Mouse (Mus musculus) intestine, postnatal 0 days (tissue): Measurements from ENCODE around the gene H2afb3. TPM values are rescaled to one million over a fixed set of nuclear protein-coding genes. Genes with fewer than 3 reads are reported as not detected.

Experiments
- ATAC-seq: fragments of 200-750 bp; cut with Nextera tagmentation; 2 replicates; pipeline ENCODE4 v1.8.0; 2017; ENCODE audit warnings: mild to moderate bottlenecking, moderate TSS enrichment, moderate library complexity
- H3K27ac ChIP-seq: fragments of 300-500 bp; sonication (generic); 2 replicates; pipeline ENCODE4 v1.5.1; 2014; ENCODE audit warnings: mild to moderate bottlenecking, low read depth, low read length, moderate library complexity
- H3K27me3 ChIP-seq: fragments of 300-500 bp; sonication (generic); replicated peaks from 2 replicates; pipeline ENCODE4 v1.6.1; 2014; ENCODE audit warnings: low read length, mixed read lengths; ENCODE audit not compliant: control insufficient read depth, insufficient read depth
- H3K36me3 ChIP-seq: fragments of 300-500 bp; sonication (generic); 2 replicates; pipeline ENCODE4 v1.6.1; 2014; ENCODE audit warnings: mild to moderate bottlenecking, moderate library complexity; ENCODE audit not compliant: control insufficient read depth, insufficient read depth
- H3K4me1 ChIP-seq: fragments of 300-500 bp; sonication (generic); replicated peaks from 2 replicates; pipeline ENCODE4 v1.6.1; 2014; ENCODE audit warnings: antibody characterized with exemption, low read length, mixed read lengths; ENCODE audit not compliant: control insufficient read depth, insufficient read depth
- H3K4me2 ChIP-seq: fragments of 300-500 bp; sonication (generic); replicated peaks from 2 replicates; pipeline ENCODE4 v1.6.1; 2014; ENCODE audit warnings: low read depth, mild to moderate bottlenecking, moderate library complexity
- H3K4me3 ChIP-seq: fragments of 300-500 bp; sonication (generic); 2 replicates; pipeline ENCODE4 v1.5.1; 2014; ENCODE audit warnings: low read depth, low read length
- H3K9ac ChIP-seq: fragments of 300-500 bp; sonication (generic); 2 replicates; pipeline ENCODE4 v1.6.1; 2014; ENCODE audit warnings: mild to moderate bottlenecking, low read depth, low read length
- H3K9me3 ChIP-seq: fragments of 300-500 bp; sonication (generic); 2 replicates; pipeline ENCODE4 v1.6.1; 2016; ENCODE audit warnings: mixed run types; ENCODE audit not compliant: control insufficient read depth
- CTCF ChIP-seq: sonication (generic); IDR thresholded peaks from 2 replicates; pipeline ENCODE4 v1.5.1; 2016; ENCODE audit warnings: low read depth, mild to moderate bottlenecking, control low read depth, antibody characterized with exemption, moderate library complexity
- WGBS: fragments of 180-500 bp; shearing (Covaris S2); extraction: QIAGEN DNeasy Blood & Tissue Kit; methylation state at CpG from one replicate; pipeline ENCODE4 v1.1.7; 2014; 5-methylcytosine and 5-hydroxymethylcytosine counted together
- polyA plus RNA-seq: library from polyadenylated mRNA; unstranded; fragments of >200 nt; fragmentation: Nextera tagmentation; extraction: Ambion mirVana; gene quantifications from 2 replicates; pipeline ENCODE4 v1.2.1, GENCODE M21; 2015

H2afb3 gene
- polyA plus RNA-seq, 1 experiment from 2014 or later = not detected

GRCm38 (mm10) chrX:120290011-120290899 is 22.6 kb downstream of the H2afb3 start, which contains the start of gene Pcdh11x:
Gene Pcdh11x, plus strand, starts transcription at chrX:120290259.
- Histone ChIP-seq H3K4me3 (peak within 1 kb of the TSS; percentile 38), H3K9ac (no peak within 1 kb of the TSS), H3K9me3 (no peaks in the 10 kb centered on the region), H3K36me3 (no peaks in the 10 kb centered on the region), H3K4me2 (peak within 1 kb of the TSS; percentile 73), H3K27me3 (0 out of 2 replicates have a peak, but pooled peaks cover 3% of the 10 kb centered on the region), H3K27ac (no peak within 1 kb of the TSS), H3K4me1 (no peaks in the 10 kb centered on the region)
- TF ChIP-seq CTCF = no peak
- 8% methylated on average over 38 of the region's 40 CpGs for WGBS
- no peak for ATAC-seq

DNA sequence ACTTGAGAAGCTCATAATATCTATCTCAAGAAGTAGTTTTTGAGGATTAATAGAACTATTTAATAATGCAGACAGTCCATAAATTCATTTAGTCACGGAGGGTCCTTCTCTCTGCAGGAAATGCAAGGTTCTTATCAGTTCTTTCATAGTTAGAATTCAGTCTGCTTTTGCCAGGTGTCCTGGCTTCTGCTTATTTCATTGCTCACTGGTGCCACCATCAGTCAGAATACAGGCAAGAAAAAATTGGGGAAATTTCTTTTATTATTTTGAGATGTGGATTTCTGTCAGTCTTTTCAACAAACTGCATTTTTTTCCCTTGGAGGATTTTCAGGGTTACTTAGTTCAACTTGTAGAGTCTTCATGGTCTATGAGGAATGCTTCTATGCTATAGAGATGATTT is 25.4 kb downstream of the H2afb3 start:
- no peak overlapping the region for H3K9ac ChIP-seq
- H3K9me3 ChIP-seq = no peaks in the 10 kb centered on the region
- H3K4me1 ChIP-seq = no peaks in the 10 kb centered on the region
- H3K4me2 ChIP-seq = no peak overlapping the region
- H3K4me3 ChIP-seq = no peak overlapping the region
- ATAC-seq = no peak
- no peak overlapping the region for H3K27ac ChIP-seq
- H3K27me3 ChIP-seq = 0 out of 2 replicates have a peak, but pooled peaks cover 2% of the 10 kb centered on the region
- WGBS = 4% methylated on average over 1 of the region's 1 CpGs
- TF ChIP-seq CTCF = peak; percentile 41
- H3K36me3 ChIP-seq = no peaks in the 10 kb centered on the region

DNA sequence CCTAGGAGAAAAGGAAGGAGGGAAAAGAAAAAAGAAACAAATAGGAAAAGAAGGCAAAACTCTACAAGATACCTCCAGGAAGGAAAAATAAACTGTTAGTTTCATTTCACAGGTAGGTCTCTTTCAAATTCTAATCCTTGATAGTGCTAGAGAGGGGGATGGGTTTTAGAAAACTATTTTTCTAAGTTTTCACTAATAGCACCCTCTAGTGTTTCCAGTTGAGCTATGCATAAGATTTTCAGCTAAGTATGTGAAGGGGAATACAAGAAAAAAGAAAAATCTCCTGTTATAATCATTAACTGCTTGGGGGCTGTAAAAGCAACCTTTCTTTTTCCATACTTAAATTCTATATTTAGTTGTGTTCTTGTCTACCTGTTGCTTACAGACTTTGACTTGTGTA is 27.4 kb downstream of the H2afb3 start:
- no peaks in the 10 kb centered on the region for H3K27me3 ChIP-seq
- no peaks in the 10 kb centered on the region for H3K36me3 ChIP-seq
- no peak overlapping the region for H3K4me2 ChIP-seq
- peak; percentile 17; the same call in 1 of the 2 replicates for TF ChIP-seq CTCF
- no peak overlapping the region for H3K4me3 ChIP-seq
- no peaks in the 10 kb centered on the region for H3K9me3 ChIP-seq
- no peak for ATAC-seq
- H3K4me1 ChIP-seq = no peaks in the 10 kb centered on the region
- no peak overlapping the region for H3K27ac ChIP-seq
- no peak overlapping the region for H3K9ac ChIP-seq

Other genes starting within 250 kb of the H2afb3 start
- 0.40 and 0.47 TPM in 2 replicates for gene Pcdh11x, start 22.8 kb downstream of the H2afb3 start, polyA plus RNA-seq